ENCODE assay signal across 17 mouse cellular contexts in the genomic region with DNA sequence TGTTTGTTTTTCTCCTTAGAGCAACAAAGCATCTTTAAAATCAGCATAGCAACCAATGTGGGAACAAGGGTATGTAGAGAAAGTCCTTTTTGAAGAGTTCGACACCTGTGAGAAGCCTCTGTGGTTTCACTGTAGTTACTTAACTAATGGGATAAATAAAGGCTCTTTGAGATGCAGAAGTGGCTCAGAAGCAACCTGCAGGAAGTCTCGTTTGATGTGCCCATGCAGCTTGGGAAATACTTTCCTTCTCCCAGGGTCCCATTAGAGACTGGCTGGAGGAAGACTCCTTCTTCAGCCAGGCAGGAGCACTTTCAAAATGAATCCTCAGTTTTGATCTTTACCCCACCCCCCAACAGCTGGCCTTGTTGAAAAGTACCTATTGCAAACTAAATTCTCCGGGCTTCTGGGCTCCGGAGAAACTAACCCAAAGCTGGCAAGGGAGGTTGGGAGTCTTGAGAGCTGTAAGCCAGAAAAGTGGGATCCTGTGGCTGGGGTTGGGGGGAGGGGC.
"Had no signal": no experiment of that assay in that cellular context is flagged by ENCODE, and none has a peak within 500 bp of the region (broad histone marks: within the 10 kb centered on the region; RNA-seq: fewer than 3 reads in every experiment).

No protein-coding gene starts in this region.

- DNase-seq: kidney, adult 2 months; kidney, postnatal 14 days; kidney, postnatal 4 days; left cerebral cortex, postnatal 4 days; liver, postnatal 0 days; lung, embryonic 14.5 days; midbrain, embryonic 14.5 days; right cerebral cortex, adult 18-20 months; right cerebral cortex, postnatal 25 days; thymus, adult 18-20 months; thymus, postnatal 36 days had no signal

- ATAC-seq: liver, postnatal 0 days; lung, postnatal 0 days had no signal

- H3K4me3 ChIP-seq: kidney, embryonic 15.5 days; limb, embryonic 12.5 days; limb, embryonic 15.5 days had no signal

- H3K27ac ChIP-seq: kidney, embryonic 15.5 days; limb, embryonic 12.5 days; limb, embryonic 15.5 days; liver, embryonic 14.5 days; macrophage had no signal
